Mouse (Mus musculus) spleen, adult 2 months (tissue): Measurements from ENCODE around the gene Ascc3.

Experiments
- CTCF ChIP-seq: fragments of 200-500 bp; IDR thresholded peaks from 2 replicates; pipeline ENCODE4 v1.5.1; 2011; ENCODE audit warnings: mild to moderate bottlenecking, inconsistent platforms; ENCODE audit not compliant: insufficient read depth, insufficient read length, insufficient replicate concordance; ENCODE audit errors: extremely low read depth
- POLR2A ChIP-seq: fragments of 200-500 bp; IDR thresholded peaks from 2 replicates; pipeline ENCODE4 v1.6.1; 2011; ENCODE audit warnings: low read depth, low read length, inconsistent platforms

GRCm38 (mm10) chr10:50711286-50711685, 118.8 kb downstream of the Ascc3 start:
- no peak for TF ChIP-seq CTCF
- no peak for TF ChIP-seq POLR2A
